Mouse (Mus musculus): ENCODE measurements around the gene Coa7. TPM values are rescaled to one million over a fixed set of nuclear protein-coding genes. Genes with fewer than 3 reads are reported as not detected.
A peak's percentile ranks its signal among the peaks of the same experiment; 100 is the strongest.

Coa7 gene
- polyA plus RNA-seq (2016; fragmentation: Nextera tagmentation; extraction: Ambion mirVana) = 73.6 and 79.3 TPM in 2 replicates

DNA sequence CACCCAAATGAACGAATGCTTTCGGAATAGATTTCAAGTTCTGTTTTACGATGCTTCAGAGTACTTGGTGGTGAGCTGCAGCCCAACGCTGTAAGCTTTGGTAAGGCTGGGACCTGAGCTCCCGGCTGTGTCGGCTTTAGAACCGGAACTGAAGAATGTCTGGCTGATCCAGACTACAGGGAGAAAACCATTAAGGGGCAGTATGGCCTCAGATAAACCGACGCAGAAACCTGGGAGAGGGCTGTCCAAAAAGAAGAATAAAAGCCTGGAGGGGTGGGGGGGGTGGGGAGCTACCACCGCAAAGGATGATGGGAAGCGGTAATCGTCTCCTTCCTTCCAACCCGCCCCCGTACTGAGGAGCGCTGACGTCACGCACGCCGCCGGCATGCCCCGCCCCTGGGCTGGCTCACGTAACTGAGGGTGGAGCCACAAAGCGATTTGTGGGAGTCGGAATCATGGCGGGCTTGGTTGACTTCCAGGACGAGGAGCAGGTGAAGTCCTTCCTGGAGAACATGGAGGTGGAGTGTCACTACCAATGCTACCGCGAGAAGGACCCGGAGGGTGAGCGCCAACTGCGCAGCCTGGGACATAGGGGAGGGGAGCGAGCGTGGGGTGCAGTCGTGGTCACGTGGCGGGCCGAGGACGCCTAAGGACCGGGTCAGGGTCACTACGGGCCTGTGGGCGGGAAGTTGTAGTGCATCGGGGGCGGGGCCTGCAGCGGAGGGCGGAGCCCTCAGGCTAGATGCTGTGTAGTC is at the start of gene Coa7:
TSS of gene Coa7 (plus strand) at position 411 of the 755 bp plus-strand sequence.
- Histone ChIP-seq H3K36me3 (replicated peaks) (peaks cover 34% of the 10 kb centered on the region), H3K27me3 (ENCODE audit: poor library complexity, severe bottlenecking) (no peaks in the 10 kb centered on the region), H3K27ac (peak within 1 kb of the TSS; percentile 94), H3K4me3 (peak within 1 kb of the TSS; percentile 81), H3K9me3 (no peaks in the 10 kb centered on the region), H3K4me1 (peaks cover 15% of the 10 kb centered on the region)
- 1% methylated on average over 45 of the region's 45 CpGs for WGBS
- peak; percentile 99 for DNase-seq (ENCODE audit: extremely low spot score, low spot score)

DNA sequence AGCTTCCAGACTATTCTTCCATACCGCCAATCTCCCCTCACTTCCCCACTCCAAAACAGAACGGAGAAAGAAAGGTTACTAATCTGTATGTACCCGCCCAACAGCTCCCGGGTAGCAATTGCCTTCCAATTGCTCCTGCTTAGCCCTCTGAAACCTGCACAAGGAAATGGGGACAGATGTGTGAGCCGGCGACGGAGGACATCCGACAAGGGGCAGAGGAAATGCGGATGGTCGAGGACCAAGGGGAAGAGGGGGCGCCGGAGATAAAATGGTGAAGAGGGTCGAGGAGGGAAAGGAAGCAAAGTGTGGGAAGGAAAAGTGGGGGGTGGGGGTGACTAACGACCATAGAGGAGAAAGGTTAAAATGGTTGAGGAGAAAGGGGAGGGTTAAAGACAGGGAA is 27.7 kb upstream of the Coa7 start:
- peak; percentile 38 for DNase-seq (ENCODE audit: extremely low spot score, low spot score)
- peaks cover 14% of the 10 kb centered on the region for H3K36me3 ChIP-seq (replicated peaks)
- peak overlapping the region; percentile 94 for H3K27ac ChIP-seq
- H3K4me3 ChIP-seq = peak overlapping the region; percentile 84
- no peaks in the 10 kb centered on the region for H3K27me3 ChIP-seq (ENCODE audit: poor library complexity, severe bottlenecking)
- peaks cover 23% of the 10 kb centered on the region for H3K4me1 ChIP-seq
- 2% methylated on average over 14 of the region's 14 CpGs for WGBS
- 0 out of 2 replicates have a peak, but pooled peaks cover 2% of the 10 kb centered on the region for H3K9me3 ChIP-seq

DNA sequence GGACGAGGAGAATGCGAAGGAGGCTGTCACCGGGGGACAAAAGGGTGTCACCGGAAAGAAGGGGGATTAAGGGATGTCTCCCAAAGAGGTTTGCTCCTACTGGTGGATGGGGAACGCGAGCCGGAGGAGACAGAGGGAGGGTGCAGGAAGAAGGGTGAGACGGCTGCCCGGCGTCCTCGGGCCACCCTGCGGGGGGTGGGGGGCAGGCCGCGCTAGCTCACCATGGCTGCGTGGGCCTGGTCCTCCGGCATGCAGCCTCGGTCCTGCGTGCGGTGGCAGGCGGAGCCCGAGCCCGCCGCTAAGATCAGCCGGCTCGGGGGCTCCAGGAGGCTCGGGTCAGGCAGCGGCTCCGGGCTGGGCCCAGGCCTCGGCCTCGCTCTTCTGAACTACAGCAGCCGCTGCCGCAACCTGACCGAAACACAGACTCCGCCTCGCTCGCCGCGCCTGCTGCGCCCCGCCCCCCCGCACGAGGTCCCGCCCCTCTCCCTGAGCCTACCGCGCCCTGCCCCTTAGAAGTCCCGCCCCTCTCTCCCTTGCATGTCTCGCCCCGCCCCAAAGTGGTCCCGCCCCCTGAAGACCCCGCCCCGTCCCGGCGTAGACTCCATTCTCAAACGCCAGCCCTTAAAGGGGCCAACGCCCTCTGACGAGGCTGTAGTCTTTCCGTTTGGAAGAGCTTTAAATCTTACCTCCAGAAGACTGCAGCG is 27.1 kb upstream of the Coa7 start, which contains the start of gene Zyg11b:
TSS of gene Zyg11b (minus strand) at position 427 of the 704 bp plus-strand sequence.
- under 1% methylated on average over 56 of the region's 58 CpGs for whole genome bisulfite sequencing
- DNase-seq (ENCODE audit: extremely low spot score, low spot score) = peak; percentile 97

DNA sequence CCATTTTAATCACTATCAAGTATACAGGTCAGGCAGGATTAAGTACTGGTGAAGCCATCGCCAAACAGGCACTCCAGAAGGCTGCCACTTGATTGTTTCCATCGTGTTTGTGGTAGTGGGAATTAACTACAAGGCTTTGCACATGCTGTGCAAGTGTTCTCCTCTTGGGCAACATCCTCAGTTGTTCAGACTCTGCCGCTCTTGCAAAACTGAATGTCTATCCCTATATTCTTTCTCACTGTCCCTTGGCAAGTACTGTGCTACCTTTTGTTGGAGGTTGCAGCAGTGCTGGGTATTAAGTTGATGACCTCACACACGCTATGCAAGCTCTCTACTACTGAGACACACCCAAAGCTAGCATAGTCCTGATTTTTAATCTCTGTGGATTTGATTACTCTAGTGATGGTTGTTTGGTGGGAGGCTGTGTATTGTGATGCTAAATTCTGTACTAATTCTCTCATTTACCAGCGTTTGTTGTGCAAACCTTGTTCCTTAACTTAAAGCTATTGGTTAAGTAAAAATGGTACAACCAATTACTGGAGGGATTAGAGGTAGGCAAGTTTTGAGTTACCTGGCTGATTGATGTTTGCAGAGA is 25.5 kb upstream of the Coa7 start:
- no peak for DNase-seq (ENCODE audit: extremely low spot score, low spot score)
- Histone ChIP-seq H3K4me1 (peaks cover 23% of the 10 kb centered on the region), H3K27me3 (ENCODE audit: poor library complexity, severe bottlenecking) (no peaks in the 10 kb centered on the region), H3K4me3 (no peak overlapping the region), H3K36me3 (replicated peaks) (0 out of 2 replicates have a peak, but pooled peaks cover 5% of the 10 kb centered on the region), H3K9me3 (peaks cover 7% of the 10 kb centered on the region; the same call in 1 of the 2 replicates), H3K27ac (no peak overlapping the region)
- WGBS = 75% methylated on average over 5 of the region's 5 CpGs

More for the DNA sequence above, 27.1 kb upstream of the Coa7 start, which contains the start of gene Zyg11b:
- H3K9me3 ChIP-seq = 0 out of 2 replicates have a peak, but pooled peaks cover 6% of the 10 kb centered on the region
- no peaks in the 10 kb centered on the region for H3K27me3 ChIP-seq (ENCODE audit: poor library complexity, severe bottlenecking)
- peak within 1 kb of the TSS; percentile 84 for H3K4me3 ChIP-seq
- H3K36me3 ChIP-seq (replicated peaks) = peaks cover 14% of the 10 kb centered on the region
- H3K4me1 ChIP-seq = peaks cover 23% of the 10 kb centered on the region
- H3K27ac ChIP-seq = peak within 1 kb of the TSS; percentile 94

DNA sequence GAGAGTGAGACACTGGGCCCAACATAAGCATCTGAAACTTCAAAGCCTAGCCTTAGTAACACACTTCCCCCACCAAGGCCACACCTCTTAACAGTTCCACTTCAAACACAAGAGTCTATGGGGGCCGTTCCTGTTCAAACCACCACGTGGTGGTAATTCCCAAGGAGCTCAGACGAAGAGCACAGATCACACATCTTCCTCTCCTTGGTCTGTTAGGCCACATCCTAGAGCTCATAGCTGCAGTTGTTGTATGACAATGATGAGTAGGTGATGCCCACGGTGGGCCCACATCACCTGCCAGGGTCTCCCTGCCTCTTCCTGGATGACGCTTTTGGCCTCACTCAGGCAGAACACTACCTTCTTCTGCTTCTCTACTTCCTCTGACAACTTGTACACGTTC is 17.2 kb upstream of the Coa7 start:
- no peaks in the 10 kb centered on the region for H3K36me3 ChIP-seq (replicated peaks)
- H3K27me3 ChIP-seq (ENCODE audit: poor library complexity, severe bottlenecking) = no peaks in the 10 kb centered on the region
- WGBS = 85% methylated on average over 6 of the region's 6 CpGs
- DNase-seq (ENCODE audit: extremely low spot score, low spot score) = no peak
- H3K27ac ChIP-seq = no peak overlapping the region
- no peak overlapping the region for H3K4me3 ChIP-seq
- H3K9me3 ChIP-seq = peaks cover 6% of the 10 kb centered on the region; the same call in 1 of the 2 replicates
- no peaks in the 10 kb centered on the region for H3K4me1 ChIP-seq

DNA sequence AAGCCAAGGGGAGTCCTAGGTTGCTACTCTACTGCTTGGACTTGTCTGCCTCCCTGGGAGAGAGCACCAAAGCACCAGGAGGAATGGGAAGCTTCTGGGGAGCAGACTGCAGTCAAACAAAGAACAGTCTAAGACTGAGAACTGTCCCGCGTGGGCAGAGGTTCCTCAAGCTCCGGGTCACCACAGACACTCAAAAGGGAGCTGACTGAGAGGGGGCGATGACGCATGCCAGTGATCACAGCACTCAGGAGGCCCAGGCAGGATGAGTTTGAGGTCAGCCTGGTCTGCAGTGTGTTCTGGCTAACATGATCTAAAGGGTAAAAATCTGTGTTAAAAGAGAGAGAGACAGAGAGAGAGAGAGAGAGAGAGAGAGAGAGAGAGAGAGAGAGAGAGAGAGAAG is 13.9 kb upstream of the Coa7 start:
- Histone ChIP-seq H3K36me3 (replicated peaks) (no peaks in the 10 kb centered on the region), H3K4me3 (no peak overlapping the region), H3K27me3 (ENCODE audit: poor library complexity, severe bottlenecking) (no peaks in the 10 kb centered on the region), H3K4me1 (no peaks in the 10 kb centered on the region), H3K27ac (no peak overlapping the region), H3K9me3 (no peaks in the 10 kb centered on the region; the same call in 1 of the 2 replicates)
- DNase-seq (ENCODE audit: extremely low spot score, low spot score) = no peak
- WGBS = 74% methylated on average over 5 of the region's 5 CpGs

DNA sequence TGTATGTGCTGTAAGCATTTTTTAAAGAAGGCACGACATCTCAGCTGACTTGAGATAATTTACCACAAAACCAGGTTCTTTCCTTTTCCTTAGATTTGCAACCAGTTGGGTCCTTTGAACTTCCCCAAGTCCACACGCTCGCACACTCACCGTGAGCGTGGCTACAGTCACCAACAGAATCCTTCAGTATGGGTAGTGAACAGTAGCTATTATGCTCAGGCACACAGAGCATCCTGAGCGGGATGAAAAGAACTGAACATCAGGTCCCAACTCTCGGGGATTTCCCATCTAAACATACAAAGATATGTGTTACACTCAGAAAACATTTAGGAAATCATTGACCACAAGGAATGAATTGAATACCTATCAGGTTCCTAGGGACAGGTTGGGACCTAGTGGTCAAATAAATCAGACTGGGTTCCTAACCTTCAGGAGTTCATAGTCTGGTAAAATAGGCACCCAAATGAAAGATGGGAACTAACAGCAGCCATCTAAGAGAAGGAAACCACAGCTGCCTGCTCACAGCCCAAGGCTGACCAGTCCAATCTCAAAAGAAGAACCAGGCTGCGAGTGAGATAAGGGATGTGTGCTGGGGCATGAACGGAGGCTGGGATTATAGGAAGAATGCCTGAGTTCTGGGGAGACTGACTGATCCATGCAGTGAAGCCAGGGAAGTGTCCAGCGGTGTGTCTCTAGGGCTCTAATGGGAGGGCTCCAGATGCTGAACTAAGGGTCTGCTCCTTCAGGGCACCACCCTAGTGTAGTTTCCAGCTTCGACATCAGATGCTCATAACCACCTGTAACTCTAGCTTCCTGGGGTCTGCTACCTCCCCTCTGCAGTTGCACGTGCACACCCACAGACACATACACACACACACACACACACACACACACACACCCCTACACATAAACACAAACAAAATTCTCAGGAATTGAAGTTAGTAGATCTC is 10.0 kb upstream of the Coa7 start:
- Histone ChIP-seq H3K27me3 (ENCODE audit: poor library complexity, severe bottlenecking) (no peaks in the 10 kb centered on the region), H3K27ac (no peak overlapping the region), H3K4me3 (no peak overlapping the region), H3K36me3 (replicated peaks) (no peaks in the 10 kb centered on the region), H3K9me3 (no peaks in the 10 kb centered on the region), H3K4me1 (no peaks in the 10 kb centered on the region)
- 85% methylated on average over 12 of the region's 12 CpGs for WGBS
- DNase-seq (ENCODE audit: extremely low spot score, low spot score) = no peak

DNA sequence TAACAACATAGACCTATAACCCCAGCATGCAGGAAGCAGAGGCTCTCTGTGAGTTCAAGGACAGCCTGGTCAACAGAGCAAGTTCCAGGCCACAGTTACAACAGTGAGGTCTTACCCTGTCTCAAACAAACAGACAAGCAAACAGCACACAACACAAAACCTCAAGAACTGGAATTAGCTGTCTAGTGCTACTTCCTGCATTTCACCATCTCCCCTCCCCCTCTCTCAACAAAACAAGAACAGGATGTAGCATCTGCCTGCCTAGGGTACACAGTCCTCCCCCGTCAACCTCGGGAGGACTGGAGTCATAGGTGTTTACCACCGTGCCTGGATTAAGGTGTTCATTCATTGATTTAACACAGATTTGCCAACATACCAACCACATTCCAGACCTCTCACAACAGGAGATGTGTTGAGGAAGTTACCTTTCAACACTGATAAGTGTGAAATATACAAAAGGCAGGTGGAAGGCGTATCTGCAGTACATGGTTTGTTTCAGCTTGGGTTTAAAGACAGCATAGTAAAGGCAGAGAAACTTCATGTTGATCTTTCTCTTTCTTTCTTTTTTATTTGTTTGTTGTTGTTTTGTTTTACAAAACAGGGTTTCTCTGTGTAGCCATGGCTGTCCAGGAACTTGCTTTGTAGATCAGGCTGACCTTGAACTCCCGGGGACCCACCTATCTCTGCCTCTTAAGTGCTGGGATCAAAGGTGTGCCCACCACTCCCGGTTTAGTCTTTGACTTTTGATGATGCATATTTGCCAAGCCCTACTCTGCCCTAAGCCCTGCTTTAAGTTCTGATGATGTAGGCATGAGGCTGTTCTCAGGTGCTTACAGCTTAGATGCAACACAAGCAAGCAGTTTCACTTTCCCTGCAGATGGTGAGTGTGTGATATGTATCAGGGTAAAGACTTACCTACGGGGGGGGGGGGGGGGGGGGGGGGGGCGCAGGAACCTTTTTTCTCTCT is 9.0 kb upstream of the Coa7 start:
- no peak overlapping the region for H3K27ac ChIP-seq
- no peaks in the 10 kb centered on the region for H3K4me1 ChIP-seq
- H3K27me3 ChIP-seq (ENCODE audit: poor library complexity, severe bottlenecking) = no peaks in the 10 kb centered on the region
- WGBS = 78% methylated on average over 8 of the region's 8 CpGs
- H3K36me3 ChIP-seq (replicated peaks) = no peaks in the 10 kb centered on the region
- no peak for DNase-seq (ENCODE audit: extremely low spot score, low spot score)
- H3K4me3 ChIP-seq = no peak overlapping the region
- no peaks in the 10 kb centered on the region for H3K9me3 ChIP-seq

DNA sequence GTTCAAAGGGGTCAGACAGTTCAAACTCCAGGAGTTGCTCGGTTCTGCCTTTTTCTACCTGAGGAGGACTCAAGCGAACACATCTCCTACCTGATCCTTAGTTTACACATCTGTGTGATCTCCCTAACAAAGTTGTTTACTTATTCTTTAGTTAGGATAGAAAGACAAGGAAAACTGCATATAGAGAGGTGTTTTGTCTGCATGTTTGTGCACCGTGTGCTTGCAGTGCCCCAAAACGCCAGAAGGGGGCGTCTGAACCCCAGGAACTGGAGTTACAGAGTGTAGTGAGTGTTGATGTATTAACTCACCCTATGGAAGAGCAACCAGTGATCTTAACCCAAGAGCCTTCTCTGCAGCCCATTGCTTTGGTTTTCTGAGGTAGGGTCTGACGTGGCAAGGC is 8.2 kb upstream of the Coa7 start:
- H3K36me3 ChIP-seq (replicated peaks) = no peaks in the 10 kb centered on the region
- no peak overlapping the region for H3K4me3 ChIP-seq
- no peak overlapping the region for H3K27ac ChIP-seq
- no peaks in the 10 kb centered on the region for H3K27me3 ChIP-seq (ENCODE audit: poor library complexity, severe bottlenecking)
- H3K4me1 ChIP-seq = no peaks in the 10 kb centered on the region
- H3K9me3 ChIP-seq = no peaks in the 10 kb centered on the region
- WGBS = 72% methylated on average over 6 of the region's 6 CpGs
- no peak for DNase-seq (ENCODE audit: extremely low spot score, low spot score)

DNA sequence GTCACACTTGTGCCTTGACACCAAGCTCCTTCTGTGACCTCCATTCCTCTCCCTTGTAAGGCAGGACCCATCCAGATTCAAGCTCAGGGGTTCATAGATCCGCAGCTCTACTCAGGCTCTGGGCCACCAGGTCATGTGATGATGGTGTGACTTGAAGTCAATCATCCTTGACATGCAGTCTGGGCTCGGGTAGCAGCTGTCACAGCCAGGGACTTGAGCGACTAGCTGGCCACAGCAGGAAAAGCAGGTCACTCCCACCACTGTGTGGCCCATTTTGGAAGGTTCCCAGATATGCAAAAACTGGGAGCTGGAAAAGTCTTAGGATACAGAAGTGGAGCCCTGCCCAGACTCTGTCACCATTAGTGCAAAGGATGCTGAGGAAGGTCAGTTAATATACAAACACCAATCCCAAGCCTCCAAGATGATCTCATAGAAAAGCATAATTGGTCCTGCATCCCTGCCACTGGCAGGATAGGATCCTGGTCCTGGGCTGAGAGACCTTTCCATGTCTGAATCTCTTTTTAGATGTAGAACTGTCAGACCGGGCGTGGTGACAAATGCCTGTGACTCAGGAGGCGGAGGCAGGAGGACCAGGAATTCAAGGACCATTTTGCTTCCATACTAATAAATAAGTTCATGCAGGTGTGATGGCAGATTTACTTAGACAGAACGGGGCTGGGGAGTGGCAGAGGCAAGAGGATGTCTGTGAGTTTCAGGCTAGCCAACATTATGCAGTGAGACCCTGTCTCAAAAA is 7.1 kb upstream of the Coa7 start:
- H3K27me3 ChIP-seq (ENCODE audit: poor library complexity, severe bottlenecking) = no peaks in the 10 kb centered on the region
- no peaks in the 10 kb centered on the region for H3K4me1 ChIP-seq
- no peak for DNase-seq (ENCODE audit: extremely low spot score, low spot score)
- H3K4me3 ChIP-seq = no peak overlapping the region
- H3K27ac ChIP-seq = no peak overlapping the region
- no peaks in the 10 kb centered on the region for H3K9me3 ChIP-seq
- WGBS = 87% methylated on average over 7 of the region's 7 CpGs
- no peaks in the 10 kb centered on the region for H3K36me3 ChIP-seq (replicated peaks)

DNA sequence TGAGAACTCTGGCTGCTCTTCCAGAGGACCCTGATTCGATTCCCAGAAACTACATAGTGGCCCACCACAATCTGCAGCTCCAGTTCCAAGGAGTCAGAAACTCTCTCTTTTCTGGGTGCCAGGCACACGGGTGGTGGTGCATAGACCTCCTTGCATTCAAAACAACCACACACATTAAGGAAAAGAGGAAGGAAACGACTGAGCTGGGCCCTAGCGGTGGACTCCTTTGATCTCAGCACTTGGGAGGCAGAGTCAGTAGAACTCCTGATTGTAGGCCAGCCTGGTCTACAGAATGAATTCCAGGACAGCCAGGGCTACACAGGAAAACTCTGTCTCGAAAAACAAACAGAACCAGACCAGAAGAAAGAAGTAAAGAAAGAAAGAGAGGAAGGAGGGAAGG is 4.4 kb upstream of the Coa7 start:
- no peak overlapping the region for H3K4me3 ChIP-seq
- whole genome bisulfite sequencing = 74% methylated on average over 5 of the region's 5 CpGs

More for the DNA sequence above, 4.4 kb upstream of the Coa7 start:
- peaks cover 11% of the 10 kb centered on the region for H3K4me1 ChIP-seq
- no peak overlapping the region for H3K27ac ChIP-seq
- DNase-seq (ENCODE audit: extremely low spot score, low spot score) = no peak
- no peaks in the 10 kb centered on the region for H3K9me3 ChIP-seq
- H3K27me3 ChIP-seq (ENCODE audit: poor library complexity, severe bottlenecking) = no peaks in the 10 kb centered on the region
- no peaks in the 10 kb centered on the region for H3K36me3 ChIP-seq (replicated peaks)
